Mouse (Mus musculus) kidney, adult 2 months (tissue): ENCODE measurements at regions not wholly inside any gene's neighbourhood (a gene's known extent, or its start where the extent isn't known, plus 50 kb on each side); places are given as distances from the start of the nearest gene placed in this dataset.

Source experiments
- CTCF ChIP-seq: fragments of 200-500 bp; conservative IDR thresholded peaks from 2 replicates; pipeline ENCODE4 v1.5.1; 2011; ENCODE audit warnings: low read depth, mild to moderate bottlenecking, control low read depth, low read length, moderate library complexity, mixed read lengths; ENCODE audit not compliant: insufficient read depth, insufficient read length
- POLR2A ChIP-seq: fragments of 200-500 bp; IDR thresholded peaks from one replicate; pipeline ENCODE4 v1.6.1; 2011; ENCODE audit warnings: low read depth, low read length, control low read depth

- no peak for TF ChIP-seq POLR2A
- TF ChIP-seq CTCF = no peak
Measured at GRCm38 (mm10) chr2:170220443-170220842, 72.5 kb upstream of the Zfp217 start.
